Mouse (Mus musculus): ENCODE measurements around the gene Slc35b1. TPM values are rescaled to one million over a fixed set of nuclear protein-coding genes. Genes with fewer than 3 reads are reported as not detected.

Slc35b1 gene
- polyA plus RNA-seq, 1 experiment = 63.6 TPM

DNA sequence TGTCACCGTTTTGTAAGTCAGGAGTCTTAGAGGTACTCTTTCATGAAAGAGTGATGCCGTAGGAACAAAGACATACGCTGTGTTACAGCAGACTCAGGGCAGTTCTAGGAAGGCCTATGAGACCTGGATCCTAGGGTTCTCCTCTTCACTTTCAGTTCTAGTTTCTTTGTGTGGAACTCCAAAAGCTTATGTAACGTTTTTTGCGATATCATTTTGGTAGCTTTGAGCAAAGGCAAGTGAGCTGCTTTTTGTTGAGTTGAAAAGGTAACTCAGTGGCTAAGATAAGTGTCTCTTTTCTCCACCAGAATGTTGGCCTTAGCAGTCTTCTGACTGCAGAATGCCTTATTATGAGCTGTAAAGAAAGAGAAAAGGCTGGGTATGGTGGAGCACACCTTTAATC lies 32.8 kb downstream of the Slc35b1 start:
- H3K27me3 ChIP-seq (replicated peaks; ENCODE audit: control insufficient read depth, insufficient read depth, low read length) = no peaks in the 10 kb centered on the region
- WGBS = 87% methylated on average over 5 of the region's 5 CpGs
- H3K36me3 ChIP-seq (ENCODE audit: control insufficient read depth, insufficient read depth, low read length) = no peaks in the 10 kb centered on the region
- no peak overlapping the region for H3K27ac ChIP-seq (ENCODE audit: insufficient read depth, low read depth, low read length)
- TF ChIP-seq CTCF (conservative IDR thresholded peaks at IDR 0.05; ENCODE audit: insufficient read depth, insufficient read length, low read depth, low read length) (no peak), POLR2A (IDR thresholded peaks at IDR 0.05; ENCODE audit: low read depth, low read length) (no peak)
- H3K4me3 ChIP-seq (ENCODE audit: insufficient read depth, low read depth, low read length) = no peak overlapping the region
- no peak for DNase-seq
- peaks cover 2% of the 10 kb centered on the region; the same call in 1 of the 2 replicates for H3K4me1 ChIP-seq (ENCODE audit: control insufficient read depth, insufficient read depth, low read length)

GRCm38 (mm10) chr11:95420880-95421435 lies 36.5 kb downstream of the Slc35b1 start:
- H3K36me3 ChIP-seq (ENCODE audit: control insufficient read depth, insufficient read depth, low read length) = no peaks in the 10 kb centered on the region
- no peak for TF ChIP-seq CTCF (conservative IDR thresholded peaks at IDR 0.05; ENCODE audit: insufficient read depth, insufficient read length, low read depth, low read length)
- H3K4me3 ChIP-seq (ENCODE audit: insufficient read depth, low read depth, low read length) = no peak overlapping the region
- WGBS = 58% methylated on average over 2 of the region's 2 CpGs
- H3K27ac ChIP-seq (ENCODE audit: insufficient read depth, low read depth, low read length) = no peak overlapping the region
- DNase-seq = no peak
- H3K27me3 ChIP-seq (replicated peaks; ENCODE audit: control insufficient read depth, insufficient read depth, low read length) = no peaks in the 10 kb centered on the region
- H3K4me1 ChIP-seq (ENCODE audit: control insufficient read depth, insufficient read depth, low read length) = peaks cover 2% of the 10 kb centered on the region; the same call in 1 of the 2 replicates

- WGBS = 88% methylated on average over 3 of the region's 3 CpGs
- no peaks in the 10 kb centered on the region for H3K36me3 ChIP-seq (ENCODE audit: control insufficient read depth, insufficient read depth, low read length)
- TF ChIP-seq CTCF (conservative IDR thresholded peaks at IDR 0.05; ENCODE audit: insufficient read depth, insufficient read length, low read depth, low read length) (peak; percentile 41), POLR2A (IDR thresholded peaks at IDR 0.05; ENCODE audit: low read depth, low read length) (no peak)
- H3K27ac ChIP-seq (ENCODE audit: insufficient read depth, low read depth, low read length) = no peak overlapping the region
- no peaks in the 10 kb centered on the region for H3K27me3 ChIP-seq (replicated peaks; ENCODE audit: control insufficient read depth, insufficient read depth, low read length)
- no peak overlapping the region for H3K4me3 ChIP-seq (ENCODE audit: insufficient read depth, low read depth, low read length)
- peaks cover 2% of the 10 kb centered on the region; the same call in 1 of the 2 replicates for H3K4me1 ChIP-seq (ENCODE audit: control insufficient read depth, insufficient read depth, low read length)
- no peak for DNase-seq
Observed at GRCm38 (mm10) chr11:95423505-95423904, 39.0 kb downstream of the Slc35b1 start.

GRCm38 (mm10) chr11:95431344-95431743 lies 46.9 kb downstream of the Slc35b1 start:
- Histone ChIP-seq H3K4me1 (ENCODE audit: control insufficient read depth, insufficient read depth, low read length) (peaks cover 5% of the 10 kb centered on the region; the same call in 1 of the 2 replicates), H3K27me3 (replicated peaks; ENCODE audit: control insufficient read depth, insufficient read depth, low read length) (no peaks in the 10 kb centered on the region), H3K36me3 (ENCODE audit: control insufficient read depth, insufficient read depth, low read length) (no peaks in the 10 kb centered on the region; the same call in 1 of the 2 replicates), H3K27ac (ENCODE audit: insufficient read depth, low read depth, low read length) (no peak overlapping the region), H3K4me3 (ENCODE audit: insufficient read depth, low read depth, low read length) (no peak overlapping the region)
- TF ChIP-seq CTCF (conservative IDR thresholded peaks at IDR 0.05; ENCODE audit: insufficient read depth, insufficient read length, low read depth, low read length) = no peak
- TF ChIP-seq POLR2A (IDR thresholded peaks at IDR 0.05; ENCODE audit: low read depth, low read length) = no peak
- DNase-seq = no peak
- 89% methylated on average over 2 of the region's 2 CpGs for WGBS

- peak; percentile 62 for TF ChIP-seq CTCF (conservative IDR thresholded peaks at IDR 0.05; ENCODE audit: insufficient read depth, insufficient read length, low read depth, low read length)
- TF ChIP-seq POLR2A (IDR thresholded peaks at IDR 0.05; ENCODE audit: low read depth, low read length) = no peak
- Histone ChIP-seq H3K27me3 (replicated peaks; ENCODE audit: control insufficient read depth, insufficient read depth, low read length) (no peaks in the 10 kb centered on the region), H3K4me3 (ENCODE audit: insufficient read depth, low read depth, low read length) (no peak overlapping the region), H3K36me3 (ENCODE audit: control insufficient read depth, insufficient read depth, low read length) (no peaks in the 10 kb centered on the region; the same call in 1 of the 2 replicates), H3K4me1 (ENCODE audit: control insufficient read depth, insufficient read depth, low read length) (peaks cover 5% of the 10 kb centered on the region; the same call in 1 of the 2 replicates), H3K27ac (ENCODE audit: insufficient read depth, low read depth, low read length) (no peak overlapping the region)
- DNase-seq = no peak
- 98% methylated on average over 2 of the region's 2 CpGs for WGBS
Observed at GRCm38 (mm10) chr11:95432194-95432593, 47.7 kb downstream of the Slc35b1 start.

Other genes with a start within 250 kb of the Slc35b1 start
- gene Dlx4, start 238.4 kb upstream of the Slc35b1 start, polyA plus RNA-seq (2012; rRNA removed) = 0.07 TPM in 1 of 2 replicates, not detected in the other
- gene Tac4, start 123.2 kb upstream of the Slc35b1 start, polyA plus RNA-seq (2012; rRNA removed) = 0.09 TPM in 1 of 2 replicates, not detected in the other
- gene Kat7, start 74.4 kb upstream of the Slc35b1 start, polyA plus RNA-seq (2012; rRNA removed) = 27.3 and 30.0 TPM in 2 replicates
- gene Fam117a, start 47.7 kb upstream of the Slc35b1 start, polyA plus RNA-seq (2012; rRNA removed) = 20.8 and 22.7 TPM in 2 replicates
- 43.0 and 66.4 TPM in 2 replicates for gene Spop, start 29.4 kb downstream of the Slc35b1 start, polyA plus RNA-seq (2012; rRNA removed)
- 4.1 and 4.2 TPM in 2 replicates for gene Nxph3, start 129.9 kb downstream of the Slc35b1 start, polyA plus RNA-seq (2012; rRNA removed)
- gene Ngfr, start 203.0 kb downstream of the Slc35b1 start, polyA plus RNA-seq (2012; rRNA removed) = 5.7 and 6.6 TPM in 2 replicates